Mouse (Mus musculus) MEL (cell line): ENCODE measurements around the gene Tnfrsf1b. TPM values are rescaled to one million over a fixed set of nuclear protein-coding genes. Genes with fewer than 3 reads are reported as not detected.

Experiments
- DNase-seq: peaks from one replicate; pipeline ENCODE4 v3.0.0; 2011; ENCODE audit warnings: low read depth, low spot score
- H3K27ac ChIP-seq: 2 replicates; pipeline ENCODE4 v1.5.1; 2012; ENCODE audit warnings: low read depth, mild to moderate bottlenecking, control low read depth, low read length, moderate library complexity; ENCODE audit not compliant: control insufficient read depth
- H3K27me3 ChIP-seq, 2 experiments: fragments of 150-350 bp in 1 of 2; sonication (generic) in 1 of 2; 2 replicates each; pipeline ENCODE4 v1.6.1; 2012; ENCODE audit warnings: low read length in 2 of 2, mild to moderate bottlenecking in 2 of 2, improper control_type of control experiment in 1 of 2, moderate library complexity in 1 of 2; ENCODE audit not compliant: insufficient read depth in 2 of 2, control insufficient read depth in 1 of 2
- H3K36me3 ChIP-seq, 2 experiments: 2 replicates each; pipeline ENCODE4 v1.6.1; 2012 to 2014; ENCODE audit warnings: low read length in 2 of 2, improper control_type of control experiment in 1 of 2, inconsistent platforms in 1 of 2, mild to moderate bottlenecking in 1 of 2; ENCODE audit not compliant: insufficient read depth in 2 of 2, control insufficient read depth in 1 of 2
- H3K4me1 ChIP-seq, 2 experiments: fragments of 150-350 bp in 1 of 2; sonication (generic) in 1 of 2; 2 replicates each; pipeline ENCODE4 v1.6.1; 2012; ENCODE audit warnings: low read length in 2 of 2, improper control_type of control experiment in 1 of 2, mild to moderate bottlenecking in 1 of 2; ENCODE audit not compliant: insufficient read depth in 2 of 2, control insufficient read depth in 1 of 2
- H3K4me3 ChIP-seq, 2 experiments: fragments of 150-350 bp in 1 of 2; sonication (generic) in 1 of 2; 2 replicates each; pipeline ENCODE4 v1.5.1; 2012; ENCODE audit warnings: low read depth in 2 of 2, low read length in 2 of 2, mild to moderate bottlenecking in 2 of 2, moderate library complexity in 2 of 2, control low read depth in 1 of 2, improper control_type of control experiment in 1 of 2; ENCODE audit not compliant: control insufficient read depth in 1 of 2, insufficient read depth in 1 of 2
- H3K79me2 ChIP-seq: 2 replicates; pipeline ENCODE4 v1.6.1; 2012; ENCODE audit warnings: mild to moderate bottlenecking, low read length, moderate library complexity; ENCODE audit not compliant: control insufficient read depth, poor library complexity, insufficient read depth
- H3K9ac ChIP-seq: 2 replicates; pipeline ENCODE4 v1.6.1; 2012; ENCODE audit warnings: low read depth, mild to moderate bottlenecking, control low read depth, low read length, moderate library complexity; ENCODE audit not compliant: control insufficient read depth, poor library complexity, severe bottlenecking
- H3K9me3 ChIP-seq: fragments of 150-350 bp; sonication (generic); replicated peaks from 2 replicates; pipeline ENCODE4 v1.6.1; 2012; ENCODE audit warnings: mild to moderate bottlenecking, low read length, improper control_type of control experiment, moderate library complexity; ENCODE audit not compliant: insufficient read depth
- CHD1 ChIP-seq: IDR thresholded peaks from 2 replicates; pipeline ENCODE4 v1.6.1; 2012; ENCODE audit warnings: low read depth, mild to moderate bottlenecking, inconsistent platforms, low read length, improper control_type of control experiment
- CTCF ChIP-seq, 3 experiments: IDR thresholded peaks in 2 of 3; conservative IDR thresholded peaks in 1 of 3; 2 replicates each; pipeline ENCODE4 v1.5.1; 2011 to 2012; ENCODE audit warnings: low read length in 3 of 3, low read depth in 2 of 3, mild to moderate bottlenecking in 2 of 3, improper control_type of control experiment in 1 of 3, inconsistent platforms in 1 of 3, mixed read lengths in 1 of 3, moderate library complexity in 1 of 3; ENCODE audit not compliant: control insufficient read depth in 1 of 3, insufficient read depth in 1 of 3, poor library complexity in 1 of 3, severe bottlenecking in 1 of 3
- ELF1 ChIP-seq: IDR thresholded peaks from 2 replicates; pipeline ENCODE4 v1.6.1; 2014; ENCODE audit warnings: low read depth, mild to moderate bottlenecking, inconsistent platforms, low read length, improper control_type of control experiment, moderate library complexity
- EP300 ChIP-seq, 2 experiments: IDR thresholded peaks; 2 replicates each; pipeline ENCODE4 v1.6.1; 2011; ENCODE audit warnings: improper control_type of control experiment in 2 of 2, low read length in 2 of 2, low read depth in 1 of 2, mild to moderate bottlenecking in 1 of 2
- GATA1 ChIP-seq: IDR thresholded peaks from 2 replicates; pipeline ENCODE4 v1.6.1; 2011; ENCODE audit warnings: low read depth, low read length, improper control_type of control experiment
- HCFC1 ChIP-seq: IDR thresholded peaks from 2 replicates; pipeline ENCODE4 v1.6.1; 2012; ENCODE audit warnings: low read depth, mild to moderate bottlenecking, inconsistent platforms, low read length, improper control_type of control experiment, moderate library complexity
- KAT2A ChIP-seq: conservative IDR thresholded peaks from 2 replicates; pipeline ENCODE4 v1.6.1; 2012; ENCODE audit warnings: low read depth, low read length, improper control_type of control experiment, inconsistent platforms
- MYC ChIP-seq: IDR thresholded peaks from 2 replicates; pipeline ENCODE4 v1.6.1; 2011; ENCODE audit warnings: low read depth, mild to moderate bottlenecking, low read length, improper control_type of control experiment, moderate library complexity
- NRF1 ChIP-seq: IDR thresholded peaks from 2 replicates; pipeline ENCODE4 v1.6.1; 2014; ENCODE audit warnings: low read depth, mild to moderate bottlenecking, inconsistent platforms, low read length, improper control_type of control experiment, moderate library complexity; ENCODE audit not compliant: poor library complexity, insufficient read depth, severe bottlenecking
- POLR2AphosphoS2 ChIP-seq: IDR thresholded peaks from 2 replicates; pipeline ENCODE4 v1.6.1; 2011; ENCODE audit warnings: low read length, improper control_type of control experiment
- RAD21 ChIP-seq: IDR thresholded peaks from 2 replicates; pipeline ENCODE4 v1.6.1; 2011; ENCODE audit warnings: mild to moderate bottlenecking, low read depth, low read length, improper control_type of control experiment
- SIN3A ChIP-seq: IDR thresholded peaks from 2 replicates; pipeline ENCODE4 v1.6.1; 2012; ENCODE audit warnings: low read length, improper control_type of control experiment, inconsistent platforms
- SMC3 ChIP-seq: IDR thresholded peaks from 2 replicates; pipeline ENCODE4 v1.6.1; 2011; ENCODE audit warnings: low read depth, low read length, improper control_type of control experiment
- TAL1 ChIP-seq: IDR thresholded peaks from 2 replicates; pipeline ENCODE4 v1.6.1; 2012; ENCODE audit warnings: mild to moderate bottlenecking, inconsistent platforms, low read length, moderate library complexity, mixed read lengths
- USF1 ChIP-seq: IDR thresholded peaks from 2 replicates; pipeline ENCODE4 v1.6.1; 2014; ENCODE audit warnings: low read depth, mild to moderate bottlenecking, inconsistent platforms, low read length, improper control_type of control experiment, moderate library complexity
- ZC3H11A ChIP-seq: IDR thresholded peaks from 2 replicates; pipeline ENCODE4 v1.6.1; 2012; ENCODE audit warnings: low read depth, mild to moderate bottlenecking, inconsistent platforms, low read length, improper control_type of control experiment
- ZMIZ1 ChIP-seq: IDR thresholded peaks from 2 replicates; pipeline ENCODE4 v1.6.1; 2012; ENCODE audit warnings: low read depth, mild to moderate bottlenecking, inconsistent platforms, low read length, improper control_type of control experiment, moderate library complexity
- polyA plus RNA-seq, 2 experiments: library from polyadenylated mRNA; stranded (reverse) in 1 of 2; unstranded in 1 of 2; fragments of >175 nt in 1 of 2; fragments of >200 nt in 1 of 2; gene quantifications; 2 replicates each; pipeline versions ENCODE4 v1.2.1 to v1.2.4; 2012; ENCODE audit warnings: low replicate concordance in 2 of 2, low read depth in 1 of 2; ENCODE audit not compliant: insufficient read length in 2 of 2, insufficient read depth in 1 of 2, missing spikeins in 1 of 2
- total RNA-seq: library from RNA; depleted of rRNA; stranded (reverse); fragments of 300-350 nt; gene quantifications from 2 replicates; pipeline ENCODE4 v1.2.3, GENCODE M21; 2012

The Tnfrsf1b gene
- total and polyA plus RNA-seq, 3 experiments: 0.58 to 1.2 TPM; not detected in 1

DNA sequence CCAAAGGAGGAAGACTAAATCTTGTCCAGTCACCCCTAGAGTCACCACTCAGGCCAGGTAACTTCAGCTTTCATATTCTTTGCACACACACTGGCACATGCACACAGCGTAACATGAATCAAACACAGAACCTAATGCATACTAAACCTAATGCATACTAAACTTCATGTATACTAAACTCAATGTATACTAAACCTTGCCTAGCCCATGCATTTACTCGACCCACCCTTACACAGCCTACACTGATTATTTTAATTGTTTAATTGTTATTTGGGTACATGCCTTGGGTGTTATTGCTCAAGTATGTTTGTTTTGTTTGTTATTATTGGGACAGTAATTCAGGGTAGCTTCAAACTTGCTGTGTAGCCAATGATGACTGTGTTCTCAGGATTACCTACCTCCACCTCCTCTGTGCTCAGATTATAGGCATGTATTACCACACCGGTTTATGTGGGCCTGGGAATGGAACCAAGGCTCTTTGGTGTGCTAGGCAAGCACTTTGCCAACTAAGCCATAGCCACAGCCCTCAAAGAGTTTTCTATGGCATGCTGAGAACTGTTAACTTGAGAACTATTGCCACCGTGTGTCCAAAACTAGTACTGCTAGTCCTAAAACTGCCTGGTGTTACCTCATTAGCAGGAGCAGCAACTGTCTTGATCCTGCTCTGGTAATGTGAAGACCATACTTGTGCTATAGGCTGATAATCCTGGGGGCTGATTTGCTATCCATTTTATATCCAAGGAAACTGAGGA is 39.9 kb upstream of the Tnfrsf1b start:
- peak; percentile 82 for DNase-seq
- H3K27me3 ChIP-seq: no peaks in the 10 kb centered on the region
- TF ChIP-seq ZC3H11A (peak; percentile 85), GATA1 (no peak), SMC3 (peak; percentile 93), SIN3A (no peak), USF1 (no peak), KAT2A (no peak), RAD21 (peak; percentile 91), EP300 (IDR thresholded peaks at IDR 0.05; ENCODE audit: low read depth in 1 of 2, low read length in 2 of 2) (peak in 1 of 2 experiments; percentile 22; a peak in 1 of 4 replicates), CTCF (IDR thresholded peaks at IDR 0.05 in 2 of 3, conservative IDR thresholded peaks at IDR 0.05 in 1 of 3; ENCODE audit: control insufficient read depth in 1 of 3, insufficient read depth in 1 of 3, low read depth in 2 of 3, low read length in 3 of 3, poor library complexity in 1 of 3, severe bottlenecking in 1 of 3) (peak in 2 of 3 experiments; percentile 78 to 86; a peak in 4 of 6 replicates), POLR2AphosphoS2 (no peak), ZMIZ1 (no peak), ELF1 (no peak)
- TF ChIP-seq, all 39 proteins: peak for 5
- H3K79me2 ChIP-seq: no peaks in the 10 kb centered on the region
- H3K4me1 ChIP-seq: no peaks in the 10 kb centered on the region
- no peaks in the 10 kb centered on the region for H3K9me3 ChIP-seq
- no peak overlapping the region for H3K4me3 ChIP-seq
- H3K9ac ChIP-seq: no peak overlapping the region
- no peaks in the 10 kb centered on the region for H3K36me3 ChIP-seq
- H3K27ac ChIP-seq: no peak overlapping the region

DNA sequence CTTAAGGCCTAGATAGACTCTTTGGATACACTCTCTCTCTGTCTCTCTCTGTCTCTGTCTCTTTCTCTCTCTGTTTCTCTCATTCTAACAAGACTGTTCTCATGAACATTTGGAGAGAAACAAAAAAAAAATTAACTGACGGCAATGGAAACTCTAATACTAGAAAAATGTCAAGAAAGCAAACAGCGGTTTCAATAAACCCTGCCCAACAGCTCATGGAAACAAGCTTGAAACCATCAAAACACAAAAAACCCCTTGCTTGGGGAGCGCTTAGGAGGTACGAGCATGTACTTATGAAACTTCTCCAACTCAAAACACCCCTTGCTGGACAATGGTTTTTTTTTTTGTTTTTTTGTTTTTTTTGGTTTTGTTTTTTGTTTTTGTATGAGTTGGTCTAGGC is 38.0 kb upstream of the Tnfrsf1b start:
- Histone ChIP-seq H3K79me2 (no peaks in the 10 kb centered on the region), H3K4me3 (no peak overlapping the region), H3K4me1 (no peaks in the 10 kb centered on the region), H3K27me3 (no peaks in the 10 kb centered on the region), H3K27ac (no peak overlapping the region), H3K9me3 (no peaks in the 10 kb centered on the region), H3K36me3 (no peaks in the 10 kb centered on the region), H3K9ac (no peak overlapping the region)
- TF ChIP-seq CHD1 (no peak), USF1 (no peak), TAL1 (no peak), NRF1 (no peak), MYC (no peak), HCFC1 (no peak)
- DNase-seq: no peak
